Mouse (Mus musculus): ENCODE results near the gene F11r. TPM values are rescaled to one million over a fixed set of nuclear protein-coding genes. Genes with fewer than 3 reads are reported as not detected.

F11r gene
- polyA plus RNA-seq, 1 experiment from 2014 or later, result 29.7 TPM

DNA sequence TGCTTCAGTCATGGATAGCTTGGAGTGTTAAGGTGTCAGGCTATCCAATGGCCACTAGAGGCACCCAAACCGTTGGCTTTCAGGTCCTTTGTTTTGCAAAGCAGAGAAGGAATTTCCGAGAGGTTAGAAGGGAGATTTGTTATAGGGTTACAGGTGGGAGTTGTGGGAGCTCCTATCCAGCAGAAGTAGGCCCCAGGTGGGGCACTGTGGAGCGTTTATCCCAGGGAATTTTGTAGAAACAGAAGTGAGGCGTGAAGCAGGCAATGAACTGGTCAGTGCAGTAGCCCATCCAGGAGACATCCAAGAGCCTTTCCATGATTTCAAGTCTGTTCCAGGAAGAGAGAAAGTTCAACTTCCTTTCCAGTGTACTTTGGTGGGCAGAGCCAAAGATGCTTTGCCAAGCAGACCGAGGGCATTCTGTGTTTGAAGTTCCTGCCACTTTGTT, 64.3 kb downstream of the F11r start:
- Histone ChIP-seq H3K27me3 (no peaks in the 10 kb centered on the region), H3K4me1 (replicated peaks) (peaks cover 27% of the 10 kb centered on the region), H3K36me3 (replicated peaks) (no peaks in the 10 kb centered on the region), H3K4me2 (peak overlapping the region; percentile 97), H3K27ac (replicated peaks) (no peak overlapping the region; the same call in 1 of the 2 replicates), H3K9ac (no peak overlapping the region), H3K9me3 (replicated peaks) (no peaks in the 10 kb centered on the region), H3K4me3 (replicated peaks) (0 out of 2 replicates have a peak overlapping the region, but pooled peaks have one; percentile 14)
- ATAC-seq (ENCODE audit: insufficient read depth), result no peak
- WGBS (ENCODE audit: insufficient replicate concordance), result 8% methylated on average over 5 of the region's 5 CpGs

DNA sequence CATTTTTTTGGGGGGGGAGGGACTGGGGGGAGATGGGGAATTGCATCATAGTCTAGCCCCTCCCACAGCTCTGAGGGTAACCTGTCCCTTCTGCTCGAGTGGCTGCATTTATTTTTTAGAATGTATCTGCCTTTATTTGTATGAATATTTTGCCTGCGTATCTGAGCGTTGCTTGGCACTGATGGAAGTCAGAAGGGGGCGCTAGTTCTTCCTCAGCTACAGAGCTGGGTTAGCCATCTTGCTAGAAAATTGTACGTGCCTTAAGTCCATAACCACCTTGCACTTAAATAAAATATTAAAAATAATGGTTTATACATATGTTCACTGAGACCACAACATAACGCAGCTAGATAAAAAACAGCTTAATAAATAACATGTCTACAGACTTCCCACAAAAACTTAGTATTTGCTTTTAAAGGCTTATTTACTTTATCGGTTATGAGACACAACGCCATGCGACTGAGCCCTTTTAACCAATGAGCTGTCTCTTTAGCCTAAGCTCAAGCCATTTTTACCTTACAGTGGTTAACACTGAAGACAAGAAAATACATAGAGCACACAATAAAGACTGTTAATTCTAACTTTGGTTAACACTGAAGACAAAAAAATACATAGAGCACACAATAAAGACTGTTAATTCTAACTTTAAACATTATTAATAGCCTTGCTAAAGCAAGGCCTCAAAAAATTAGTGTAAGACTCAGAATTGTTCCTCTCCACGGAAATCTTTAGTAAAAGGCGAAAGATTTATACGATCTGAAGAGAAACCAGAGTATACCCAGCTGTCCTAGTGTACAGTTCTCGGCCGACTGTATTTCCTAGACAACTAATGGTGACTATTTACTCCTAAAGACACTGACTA, 65.3 kb downstream of the F11r start:
- WGBS (ENCODE audit: insufficient replicate concordance), result under 1% methylated on average over 14 of the region's 14 CpGs
- H3K4me2 ChIP-seq, result peak overlapping the region; percentile 97
- peaks cover 27% of the 10 kb centered on the region for H3K4me1 ChIP-seq (replicated peaks)
- H3K9me3 ChIP-seq (replicated peaks), result no peaks in the 10 kb centered on the region
- H3K27me3 ChIP-seq, result no peaks in the 10 kb centered on the region
- peak overlapping the region; percentile 68; the same call in 1 of the 2 replicates for H3K4me3 ChIP-seq (replicated peaks)
- peak; percentile 78 for ATAC-seq (ENCODE audit: insufficient read depth)
- peak overlapping the region; percentile 66 for H3K9ac ChIP-seq
- H3K36me3 ChIP-seq (replicated peaks), result no peaks in the 10 kb centered on the region
- peak overlapping the region; percentile 90 for H3K27ac ChIP-seq (replicated peaks)

DNA sequence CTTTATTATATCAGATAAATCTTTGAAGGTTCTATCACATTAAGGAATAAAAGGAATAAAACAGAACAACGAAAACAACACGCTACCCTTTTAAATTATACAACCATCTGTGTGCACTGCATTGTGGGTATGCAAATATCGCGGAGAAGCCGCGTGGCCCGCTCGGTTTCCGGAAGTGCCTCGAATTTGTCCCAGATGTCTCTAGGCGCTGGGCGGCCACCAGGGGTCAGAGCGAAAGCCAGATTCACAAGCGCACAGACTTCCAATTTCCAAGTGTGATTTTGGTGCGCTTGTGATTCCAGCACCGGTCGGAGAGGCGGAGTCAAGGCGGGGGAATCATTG, 65.9 kb downstream of the F11r start, which contains the start of gene Alyref2:
TSS of gene Alyref2 (plus strand) at position 229 of the 342 bp plus-strand sequence.
- Histone ChIP-seq H3K27ac (replicated peaks) (peak within 1 kb of the TSS; percentile 90), H3K4me2 (peak within 1 kb of the TSS; percentile 97), H3K36me3 (replicated peaks) (no peaks in the 10 kb centered on the region), H3K9ac (peak within 1 kb of the TSS; percentile 66), H3K4me3 (replicated peaks) (peak within 1 kb of the TSS; percentile 68), H3K4me1 (replicated peaks) (peaks cover 27% of the 10 kb centered on the region), H3K27me3 (no peaks in the 10 kb centered on the region), H3K9me3 (replicated peaks) (no peaks in the 10 kb centered on the region)
- under 1% methylated on average over 19 of the region's 19 CpGs for WGBS (ENCODE audit: insufficient replicate concordance)
- peak; percentile 78 for ATAC-seq (ENCODE audit: insufficient read depth)

DNA sequence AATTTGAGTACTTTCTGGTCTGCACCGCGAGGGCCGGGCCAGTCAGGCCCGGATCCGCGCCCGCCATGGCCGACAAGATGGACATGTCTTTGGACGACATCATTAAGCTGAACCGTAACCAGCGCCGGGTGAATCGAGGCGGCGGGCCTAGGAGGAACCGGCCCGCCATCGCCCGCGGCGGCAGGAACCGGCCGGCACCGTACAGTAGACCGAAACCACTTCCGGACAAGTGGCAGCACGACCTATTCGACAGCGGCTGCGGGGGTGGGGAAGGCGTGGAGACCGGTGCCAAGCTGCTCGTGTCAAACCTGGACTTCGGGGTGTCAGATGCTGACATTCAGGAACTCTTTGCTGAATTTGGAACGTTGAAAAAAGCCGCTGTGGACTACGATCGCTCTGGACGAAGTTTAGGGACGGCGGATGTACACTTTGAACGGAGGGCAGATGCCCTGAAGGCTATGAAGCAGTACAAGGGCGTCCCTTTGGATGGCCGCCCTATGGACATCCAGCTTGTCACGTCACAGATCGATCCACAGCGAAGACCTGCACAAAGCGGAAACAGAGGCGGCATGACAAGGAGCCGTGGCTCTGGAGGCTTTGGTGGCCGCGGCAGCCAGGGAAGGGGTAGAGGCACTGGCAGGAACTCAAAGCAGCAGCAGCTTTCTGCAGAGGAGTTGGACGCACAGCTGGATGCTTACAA, 66.4 kb downstream of the F11r start:
- under 1% methylated on average over 53 of the region's 53 CpGs for WGBS (ENCODE audit: insufficient replicate concordance)
- peak overlapping the region; percentile 68 for H3K4me3 ChIP-seq (replicated peaks)
- peak overlapping the region; percentile 66 for H3K9ac ChIP-seq
- H3K27ac ChIP-seq (replicated peaks), result peak overlapping the region; percentile 90
- peaks cover 27% of the 10 kb centered on the region for H3K4me1 ChIP-seq (replicated peaks)
- H3K36me3 ChIP-seq (replicated peaks), result no peaks in the 10 kb centered on the region
- no peaks in the 10 kb centered on the region for H3K9me3 ChIP-seq (replicated peaks)
- no peaks in the 10 kb centered on the region for H3K27me3 ChIP-seq
- H3K4me2 ChIP-seq, result peak overlapping the region; percentile 97
- peak; percentile 45 for ATAC-seq (ENCODE audit: insufficient read depth)

DNA sequence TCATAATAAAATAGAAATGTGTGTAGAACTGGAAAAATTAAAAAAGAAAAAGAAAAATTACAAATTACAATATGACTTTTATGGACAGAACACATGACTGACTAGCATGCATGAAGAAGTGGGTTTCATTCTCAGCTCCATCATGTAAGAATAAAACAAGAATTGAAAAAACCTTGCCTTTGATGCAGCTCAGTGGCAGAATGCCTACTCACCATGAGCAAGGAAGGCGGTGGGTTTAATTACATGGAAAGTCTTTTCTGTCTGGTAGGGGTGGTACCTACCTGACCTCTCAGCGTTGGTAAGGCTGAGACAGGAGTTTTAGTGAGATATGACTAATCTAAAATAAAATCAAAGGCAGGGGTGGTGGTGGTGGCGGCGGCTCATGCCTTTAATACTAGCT, 67.3 kb downstream of the F11r start:
- Histone ChIP-seq H3K36me3 (replicated peaks) (no peaks in the 10 kb centered on the region), H3K9me3 (replicated peaks) (no peaks in the 10 kb centered on the region), H3K4me2 (peak overlapping the region; percentile 97), H3K27ac (replicated peaks) (no peak overlapping the region), H3K27me3 (no peaks in the 10 kb centered on the region), H3K9ac (no peak overlapping the region; the same call in 1 of the 2 replicates), H3K4me3 (replicated peaks) (peak overlapping the region; percentile 68), H3K4me1 (replicated peaks) (peaks cover 27% of the 10 kb centered on the region)
- WGBS (ENCODE audit: insufficient replicate concordance), result 32% methylated on average over 4 of the region's 4 CpGs
- no peak for ATAC-seq (ENCODE audit: insufficient read depth)

DNA sequence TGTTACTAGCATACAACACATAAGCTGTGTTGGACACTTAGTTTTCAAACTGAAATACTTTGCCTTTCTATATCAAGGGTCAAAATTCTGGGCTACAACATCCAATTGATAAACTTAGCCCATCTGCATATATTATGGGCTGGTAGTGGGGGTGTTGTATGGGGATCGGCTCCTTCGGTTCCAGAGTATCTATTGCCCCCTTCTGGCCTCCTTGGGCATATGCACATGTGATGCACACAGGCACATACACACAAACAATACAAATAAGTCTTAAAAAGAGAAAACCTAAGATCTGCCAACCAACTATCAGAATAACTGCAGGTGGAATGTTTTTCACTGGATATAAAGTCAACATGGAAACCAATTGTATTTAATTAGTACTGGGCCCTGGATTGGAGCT, 75.9 kb downstream of the F11r start:
- Histone ChIP-seq H3K9ac (no peak overlapping the region), H3K27me3 (no peaks in the 10 kb centered on the region), H3K9me3 (replicated peaks) (no peaks in the 10 kb centered on the region), H3K4me2 (no peak overlapping the region), H3K4me1 (replicated peaks) (no peaks in the 10 kb centered on the region), H3K27ac (replicated peaks) (no peak overlapping the region), H3K4me3 (replicated peaks) (no peak overlapping the region), H3K36me3 (replicated peaks) (no peaks in the 10 kb centered on the region)
- 58% methylated on average over 2 of the region's 2 CpGs for WGBS (ENCODE audit: insufficient replicate concordance)
- ATAC-seq (ENCODE audit: insufficient read depth), result no peak

DNA sequence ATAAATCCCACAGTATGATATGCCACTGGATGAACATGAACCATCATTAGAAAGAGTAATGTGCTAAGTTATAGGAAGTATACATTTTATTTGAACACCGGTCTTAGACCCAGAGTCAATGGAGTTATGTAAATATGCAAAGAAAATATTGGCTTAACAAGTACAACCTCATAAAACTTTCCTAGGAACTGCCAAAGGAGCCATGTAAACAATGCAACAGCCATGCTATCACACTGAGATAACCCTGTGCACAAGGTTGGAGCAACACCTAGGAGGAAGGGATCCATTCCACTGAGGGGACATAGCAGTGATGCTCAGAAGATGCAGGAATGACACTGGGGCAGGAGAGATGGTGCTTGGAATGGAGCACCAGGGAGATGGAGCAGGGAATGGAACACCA, 76.4 kb downstream of the F11r start:
- Histone ChIP-seq H3K9me3 (replicated peaks) (no peaks in the 10 kb centered on the region), H3K36me3 (replicated peaks) (no peaks in the 10 kb centered on the region), H3K9ac (no peak overlapping the region), H3K4me1 (replicated peaks) (no peaks in the 10 kb centered on the region), H3K27ac (replicated peaks) (no peak overlapping the region), H3K27me3 (no peaks in the 10 kb centered on the region), H3K4me3 (replicated peaks) (no peak overlapping the region), H3K4me2 (no peak overlapping the region)
- WGBS (ENCODE audit: insufficient replicate concordance), result 77% methylated on average over 1 of the region's 1 CpGs
- ATAC-seq (ENCODE audit: insufficient read depth), result no peak

Other genes with a start within 250 kb of the F11r start
- gene Pcp4l1, start 241.3 kb upstream of the F11r start, polyA plus RNA-seq (2015; fragmentation: Nextera tagmentation; extraction: Ambion mirVana), result 1.7 and 2.1 TPM in 2 replicates
- gene Nr1i3, start 223.6 kb upstream of the F11r start, polyA plus RNA-seq (2015; fragmentation: Nextera tagmentation; extraction: Ambion mirVana), result 1.1 and 1.5 TPM in 2 replicates
- 15.8 and 16.2 TPM in 2 replicates for gene Tomm40l, start 215.0 kb upstream of the F11r start, polyA plus RNA-seq (2015; fragmentation: Nextera tagmentation; extraction: Ambion mirVana)
- gene Apoa2, start 212.5 kb upstream of the F11r start, polyA plus RNA-seq (2015; fragmentation: Nextera tagmentation; extraction: Ambion mirVana), result 6,467 and 6,641 TPM in 2 replicates
- 115 and 118 TPM in 2 replicates for gene Fcer1g, start 203.2 kb upstream of the F11r start, polyA plus RNA-seq (2015; fragmentation: Nextera tagmentation; extraction: Ambion mirVana)
- 0.58 and 0.60 TPM in 2 replicates for gene Adamts4, start 187.1 kb upstream of the F11r start, polyA plus RNA-seq (2015; fragmentation: Nextera tagmentation; extraction: Ambion mirVana)
- 137 and 144 TPM in 2 replicates for gene Ndufs2, start 186.1 kb upstream of the F11r start, polyA plus RNA-seq (2015; fragmentation: Nextera tagmentation; extraction: Ambion mirVana)
- 21.9 and 23.5 TPM in 2 replicates for gene B4galt3, start 167.2 kb upstream of the F11r start, polyA plus RNA-seq (2015; fragmentation: Nextera tagmentation; extraction: Ambion mirVana)
- 214 and 226 TPM in 2 replicates for gene Ppox, start 156.3 kb upstream of the F11r start, polyA plus RNA-seq (2015; fragmentation: Nextera tagmentation; extraction: Ambion mirVana)
- 24.9 and 28.5 TPM in 2 replicates for gene Usp21, start 149.5 kb upstream of the F11r start, polyA plus RNA-seq (2015; fragmentation: Nextera tagmentation; extraction: Ambion mirVana)
- gene Ufc1, start 142.5 kb upstream of the F11r start, polyA plus RNA-seq (2015; fragmentation: Nextera tagmentation; extraction: Ambion mirVana), result 40.6 and 41.4 TPM in 2 replicates
- 18.6 and 20.1 TPM in 2 replicates for gene Dedd, start 108.4 kb upstream of the F11r start, polyA plus RNA-seq (2015; fragmentation: Nextera tagmentation; extraction: Ambion mirVana)
- 33.1 and 39.1 TPM in 2 replicates for gene Nit1, start 91.9 kb upstream of the F11r start, polyA plus RNA-seq (2015; fragmentation: Nextera tagmentation; extraction: Ambion mirVana)
- 32.8 and 37.5 TPM in 2 replicates for gene Pfdn2, start 91.9 kb upstream of the F11r start, polyA plus RNA-seq (2015; fragmentation: Nextera tagmentation; extraction: Ambion mirVana)
- 0.21 and 0.33 TPM in 2 replicates for gene Klhdc9, start 76.7 kb upstream of the F11r start, polyA plus RNA-seq (2015; fragmentation: Nextera tagmentation; extraction: Ambion mirVana)
- 0.07 and 0.18 TPM in 2 replicates for gene Nectin4, start 67.4 kb upstream of the F11r start, polyA plus RNA-seq (2015; fragmentation: Nextera tagmentation; extraction: Ambion mirVana)
- gene Arhgap30, start 48.6 kb upstream of the F11r start, polyA plus RNA-seq (2015; fragmentation: Nextera tagmentation; extraction: Ambion mirVana), result 5.0 and 5.3 TPM in 2 replicates
- 18.6 and 21.3 TPM in 2 replicates for gene Usf1, start 26.2 kb upstream of the F11r start, polyA plus RNA-seq (2015; fragmentation: Nextera tagmentation; extraction: Ambion mirVana)
- 2.1 and 2.5 TPM in 2 replicates for gene Tstd1, start 18.7 kb upstream of the F11r start, polyA plus RNA-seq (2015; fragmentation: Nextera tagmentation; extraction: Ambion mirVana)
- gene Alyref2, start 65.9 kb downstream of the F11r start, polyA plus RNA-seq (2015; fragmentation: Nextera tagmentation; extraction: Ambion mirVana), result 3.3 and 3.5 TPM in 2 replicates
- gene Itln1, start 97.8 kb downstream of the F11r start, polyA plus RNA-seq (2015; fragmentation: Nextera tagmentation; extraction: Ambion mirVana), result not detected in 2 replicates
- gene Cd244a, start 121.7 kb downstream of the F11r start, polyA plus RNA-seq (2015; fragmentation: Nextera tagmentation; extraction: Ambion mirVana), result 0.38 and 0.59 TPM in 2 replicates
- gene Ly9, start 169.9 kb downstream of the F11r start, polyA plus RNA-seq (2015; fragmentation: Nextera tagmentation; extraction: Ambion mirVana), result 1.2 and 1.3 TPM in 2 replicates
- gene Slamf7, start 215.5 kb downstream of the F11r start, polyA plus RNA-seq (2015; fragmentation: Nextera tagmentation; extraction: Ambion mirVana), result 0.69 and 1.1 TPM in 2 replicates
- 11.6 and 11.8 TPM in 2 replicates for gene Cd48, start 244.5 kb downstream of the F11r start, polyA plus RNA-seq (2015; fragmentation: Nextera tagmentation; extraction: Ambion mirVana)

Measured in liver, embryonic 15.5 days (tissue).